Mouse (Mus musculus) urinary bladder, postnatal 4 days (tissue): Measurements from ENCODE around the gene Skap1.

Source experiments
- DNase-seq, 2 experiments: peaks; one replicate each; pipeline ENCODE4 v3.0.0; 2021 to 2022; ENCODE audit warnings: low spot score in 2 of 2

Skap1 gene

DNA sequence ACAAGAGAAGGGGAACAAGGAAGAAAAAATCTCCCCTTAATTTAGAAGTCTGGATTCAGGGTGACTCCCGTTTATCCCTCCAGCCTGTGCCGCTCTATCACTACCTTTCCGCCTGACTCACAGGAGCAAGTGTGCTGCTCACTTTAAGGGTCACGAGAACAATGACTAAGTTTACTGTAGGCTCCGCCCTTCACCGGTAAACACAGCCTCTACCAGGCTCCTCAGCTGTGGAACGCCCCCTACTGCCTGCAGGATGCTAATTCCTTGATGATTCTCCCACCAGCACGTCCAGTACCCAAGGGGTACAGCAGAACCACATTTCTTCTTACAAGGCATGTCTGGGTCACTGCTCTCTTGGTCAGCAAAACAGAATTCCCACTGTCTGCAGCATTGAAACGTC, 158.4 kb downstream of the Skap1 start:
- no peak for DNase-seq

GRCm38 (mm10) chr11:96624436-96624835, 160.0 kb downstream of the Skap1 start:
- DNase-seq, result no peak

GRCm38 (mm10) chr11:96629775-96630174, 165.4 kb downstream of the Skap1 start:
- DNase-seq, result no peak

- DNase-seq, result no peak
Measured at GRCm38 (mm10) chr11:96631521-96631920, 167.1 kb downstream of the Skap1 start.

DNA sequence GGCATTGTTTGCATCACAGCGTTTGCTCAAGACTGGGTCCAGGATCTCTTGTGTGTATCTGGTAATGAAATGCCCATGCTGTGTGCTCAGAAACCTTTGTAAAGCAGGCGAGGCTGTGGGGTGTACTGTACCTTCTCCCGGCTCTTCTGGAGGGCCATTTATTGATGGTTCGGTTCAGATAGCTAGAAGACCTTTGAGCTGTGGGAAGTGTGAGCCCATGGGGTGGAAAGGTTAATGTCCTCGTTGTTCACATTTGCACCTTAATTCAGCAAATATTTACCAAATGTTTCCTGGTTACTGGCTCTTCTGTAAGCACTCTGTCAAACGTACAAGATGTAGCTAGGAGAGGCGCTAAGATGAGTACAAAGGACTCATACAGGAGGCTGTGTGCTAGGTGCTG, 173.5 kb downstream of the Skap1 start:
- DNase-seq, result no peak

DNA sequence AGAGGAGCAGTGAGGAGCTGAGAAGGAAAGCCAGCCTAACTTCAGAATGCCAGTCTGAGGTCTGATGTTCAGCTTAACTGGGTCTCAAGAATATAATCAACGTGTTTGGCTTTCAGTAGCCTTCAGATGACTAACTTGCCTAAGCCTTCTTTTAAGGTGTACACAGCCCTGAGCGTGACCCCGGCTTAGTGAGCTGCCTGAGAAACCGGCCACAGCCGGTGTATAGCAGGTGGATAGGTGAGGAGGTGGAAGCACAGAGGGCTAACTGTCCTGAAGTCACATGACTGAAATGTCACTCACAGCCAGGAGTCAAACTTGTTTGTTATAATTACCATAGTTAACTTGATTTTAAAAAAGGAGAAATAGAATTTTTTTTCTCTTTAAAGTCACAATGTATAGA, 175.4 kb downstream of the Skap1 start:
- no peak for DNase-seq

DNA sequence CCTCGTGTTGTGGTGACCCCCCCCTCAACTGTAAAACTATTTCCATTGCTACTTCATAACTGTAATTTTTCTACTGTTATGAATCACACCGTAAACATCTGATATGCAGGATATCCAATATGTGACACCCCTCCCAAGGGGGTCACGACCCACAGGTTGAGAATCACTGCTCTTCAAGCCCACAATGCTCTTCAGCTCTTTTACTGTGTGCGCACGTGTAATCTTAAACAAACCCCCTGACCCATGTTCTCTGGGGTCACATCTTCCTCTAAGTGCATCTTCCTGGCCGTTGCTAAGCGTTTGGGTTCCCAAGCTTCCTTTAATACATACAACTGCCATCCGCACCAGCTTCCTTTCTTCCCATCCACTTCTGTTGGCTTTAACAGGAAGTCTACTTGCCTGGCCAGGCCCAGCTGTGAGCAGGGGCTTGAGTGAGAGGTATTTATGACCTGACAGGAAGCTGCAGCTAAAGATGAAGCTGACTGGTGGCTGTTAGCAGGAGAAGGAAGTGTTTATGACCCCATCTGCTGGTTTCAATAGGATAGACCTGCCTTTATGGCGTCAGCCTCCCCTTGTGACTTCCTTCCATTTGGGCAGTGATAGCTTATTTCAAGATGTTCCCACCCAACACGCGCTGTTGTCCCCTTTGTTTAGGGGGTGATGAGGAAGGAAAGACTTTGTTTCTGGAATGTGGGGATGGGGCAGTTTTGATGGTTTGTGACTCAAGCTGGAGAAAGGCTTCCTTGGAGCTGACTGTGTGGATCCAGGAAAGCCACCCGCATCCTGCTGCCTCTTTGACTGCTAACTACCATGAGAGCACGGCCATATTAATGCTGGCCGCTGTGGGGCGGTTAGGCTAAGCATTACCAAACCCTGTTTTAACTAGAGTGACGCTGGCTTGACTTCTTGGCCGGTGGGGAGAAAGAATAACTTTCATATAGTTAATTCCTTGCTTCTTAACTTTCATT, 178.1 kb downstream of the Skap1 start:
- DNase-seq, result no peak

- DNase-seq, result no peak
Measured at GRCm38 (mm10) chr11:96644969-96645368, 180.6 kb downstream of the Skap1 start.

DNA sequence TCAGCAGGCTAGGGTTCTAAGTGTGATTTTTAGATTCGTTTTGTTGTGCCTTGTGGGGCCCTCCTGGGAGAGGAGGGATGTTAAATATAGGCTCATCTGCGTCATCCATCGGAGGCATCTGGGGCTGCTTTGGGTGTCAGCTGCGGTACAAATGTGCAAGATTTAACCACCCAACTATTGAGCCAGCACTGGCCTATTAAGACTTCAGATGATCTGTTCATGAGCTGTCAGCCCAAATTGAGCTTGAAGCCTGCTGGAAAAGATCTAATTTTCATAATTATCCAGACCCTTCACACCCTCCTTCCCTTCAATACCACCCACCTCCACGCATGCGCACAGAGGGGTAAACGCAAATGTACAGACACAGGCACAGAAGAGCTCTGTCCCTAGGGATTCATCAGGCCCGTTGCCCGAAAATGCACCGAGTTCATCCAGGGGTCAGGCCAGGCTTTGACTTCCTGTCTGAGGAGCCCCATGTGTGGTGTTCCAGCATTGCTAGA, 181.2 kb downstream of the Skap1 start:
- DNase-seq, result no peak

DNA sequence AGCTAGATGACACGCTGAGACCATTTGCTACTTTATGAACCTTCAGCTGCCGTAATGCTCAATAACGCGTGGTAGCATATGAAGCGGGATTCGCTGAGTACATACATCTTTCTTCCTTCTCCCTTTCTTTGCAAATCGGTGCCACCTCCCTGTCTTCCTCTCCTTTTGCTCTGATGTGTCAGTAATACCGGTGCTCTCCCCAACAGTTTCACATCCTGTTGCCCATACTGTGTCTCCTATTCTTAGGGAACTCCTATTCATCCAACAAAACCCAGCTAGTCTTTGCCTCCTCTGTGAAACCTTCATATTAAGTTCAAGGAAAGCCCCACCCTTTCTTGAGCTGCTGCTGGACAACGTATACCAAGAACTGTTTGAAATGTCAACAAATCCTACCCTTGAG, 187.5 kb downstream of the Skap1 start:
- DNase-seq, result no peak

DNA sequence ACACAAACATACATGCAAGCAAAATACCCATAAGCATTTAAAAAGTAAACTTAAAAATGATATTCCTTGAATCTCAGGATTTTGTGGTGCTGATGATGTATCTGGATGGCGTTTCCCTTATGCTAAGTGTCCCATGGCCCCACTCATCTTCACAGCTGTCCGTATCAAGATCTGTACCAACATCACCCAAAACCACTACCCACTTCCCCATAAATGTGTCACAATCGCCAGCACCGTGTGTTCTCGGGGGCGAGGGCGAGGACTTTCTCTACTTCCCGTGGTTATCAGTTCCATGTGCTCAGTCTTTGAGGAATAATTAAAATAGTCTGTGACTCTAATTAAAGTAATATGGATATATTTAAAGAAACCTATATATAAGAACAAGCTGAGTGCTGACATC, 189.5 kb downstream of the Skap1 start:
- no peak for DNase-seq

- no peak for DNase-seq
Measured at GRCm38 (mm10) chr11:96658420-96658819, 194.0 kb downstream of the Skap1 start.

DNA sequence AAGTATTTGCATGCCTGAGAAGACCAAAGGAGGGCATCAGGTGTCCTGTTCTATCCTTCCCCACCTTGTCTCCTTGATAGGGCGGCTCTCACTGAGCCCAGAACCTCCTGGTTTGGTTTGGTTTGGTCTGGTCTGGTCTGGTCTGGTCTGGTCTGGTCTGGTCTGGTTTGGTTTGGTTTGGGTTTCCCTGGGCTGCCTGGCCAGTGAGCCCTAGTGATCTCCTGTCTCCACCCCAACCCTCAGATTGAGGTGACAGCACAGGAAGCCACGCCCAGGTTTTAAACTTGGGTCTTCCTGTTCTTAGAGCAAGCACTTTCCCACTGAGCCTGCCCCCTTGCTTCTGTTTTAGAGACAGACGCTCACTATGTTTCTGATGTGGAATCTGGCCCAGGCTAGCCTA, 202.5 kb downstream of the Skap1 start:
- DNase-seq, result no peak

- no peak for DNase-seq
Measured at GRCm38 (mm10) chr11:96668367-96668766, 204.0 kb downstream of the Skap1 start.

GRCm38 (mm10) chr11:96673792-96674191, 209.4 kb downstream of the Skap1 start:
- DNase-seq, result no peak

DNA sequence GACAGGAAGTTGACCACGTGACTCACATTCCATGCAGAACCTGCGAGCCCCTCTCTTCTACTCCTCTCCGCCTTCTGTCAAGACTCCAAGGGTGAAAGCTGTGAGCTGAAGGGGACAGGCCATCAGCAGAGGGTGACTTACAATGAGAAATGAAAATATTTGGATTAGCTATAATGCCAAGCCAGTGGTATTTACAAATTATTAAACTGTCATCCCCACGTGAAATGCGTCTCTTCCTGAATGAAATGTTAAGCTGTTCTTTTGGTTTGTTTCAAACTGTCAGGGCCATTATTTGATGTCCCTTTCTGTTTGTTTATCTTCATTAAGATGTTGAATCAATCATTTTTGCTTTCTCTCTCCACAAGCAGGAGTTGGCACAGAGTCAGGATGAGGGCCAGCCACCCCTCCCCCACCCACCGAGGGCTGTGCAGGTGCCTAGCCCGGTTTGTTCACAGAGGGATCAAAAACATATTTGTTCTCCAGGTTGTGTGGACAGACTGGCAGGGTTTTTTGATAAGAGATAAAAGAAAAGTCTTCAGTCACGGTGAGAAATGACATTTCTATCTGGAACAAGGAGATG, 210.5 kb downstream of the Skap1 start:
- no peak for DNase-seq

- DNase-seq, result no peak
Measured at GRCm38 (mm10) chr11:96678026-96678425, 213.6 kb downstream of the Skap1 start.

DNA sequence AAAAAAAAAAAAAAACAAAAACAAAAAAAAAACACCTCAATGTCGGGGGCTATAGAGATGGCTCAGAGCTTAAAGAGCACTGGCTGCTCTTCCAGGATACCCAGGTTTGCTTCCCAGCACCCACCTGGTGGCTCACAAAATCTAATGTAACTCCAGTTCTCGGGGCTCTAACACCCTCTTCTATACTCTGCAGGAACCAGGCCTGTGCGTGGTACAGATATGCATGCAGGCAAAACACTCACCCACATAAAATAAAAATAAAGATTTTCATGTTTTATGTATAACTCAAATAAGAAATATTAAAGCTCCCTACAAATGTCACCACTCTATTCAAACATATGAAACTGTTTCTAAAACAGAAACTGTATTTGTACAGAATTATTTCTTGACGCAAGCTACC, 214.6 kb downstream of the Skap1 start:
- DNase-seq, result no peak

GRCm38 (mm10) chr11:96685381-96685780, 221.0 kb downstream of the Skap1 start:
- DNase-seq, result no peak

- no peak for DNase-seq
Measured at GRCm38 (mm10) chr11:96686713-96687280, 222.4 kb downstream of the Skap1 start.

- no peak for DNase-seq
Measured at GRCm38 (mm10) chr11:96692250-96692649, 227.9 kb downstream of the Skap1 start.

DNA sequence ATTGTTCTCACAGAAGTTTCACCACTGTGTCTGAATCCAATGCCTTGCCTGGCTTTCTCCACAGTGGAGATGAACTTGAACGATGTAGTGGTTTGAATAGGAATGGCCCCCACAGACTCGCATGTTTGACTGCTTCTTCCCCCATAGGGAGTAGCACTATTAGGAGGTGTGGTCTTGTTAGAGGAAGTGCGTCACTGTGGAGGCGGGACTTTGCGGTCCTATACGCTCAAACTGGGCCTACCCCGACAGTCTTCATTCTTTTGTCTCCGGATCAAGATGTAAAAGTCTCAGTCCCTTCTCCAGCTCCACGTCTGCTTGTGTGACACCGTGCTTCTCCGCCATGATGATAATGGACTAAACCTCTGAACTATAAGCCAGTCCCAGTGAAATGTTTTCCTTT, 229.0 kb downstream of the Skap1 start:
- no peak for DNase-seq

DNA sequence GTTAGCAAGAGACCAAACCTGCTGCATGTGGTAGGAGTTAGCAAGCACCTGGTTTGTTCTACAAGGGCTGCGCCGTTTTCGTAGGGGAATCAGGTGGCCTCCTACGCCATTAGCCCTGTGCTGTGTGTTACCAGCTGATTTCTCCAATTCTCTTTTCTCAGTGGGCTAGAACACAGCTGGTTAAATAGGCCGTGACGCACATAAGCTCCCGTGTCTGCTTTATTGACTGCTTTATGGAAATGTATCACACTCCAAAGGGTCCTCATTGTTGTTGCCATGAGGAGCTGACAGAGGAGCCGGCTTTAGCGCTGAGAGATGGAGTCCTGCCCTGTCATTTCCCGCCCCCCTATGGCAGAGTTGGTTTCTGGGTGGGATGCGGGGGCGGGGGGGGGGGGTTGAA, 230.4 kb downstream of the Skap1 start:
- no peak for DNase-seq
